Mouse (Mus musculus) right cerebral cortex, postnatal 36 days (tissue): ENCODE results near the gene Snx1.

Experiments used
- DNase-seq, 2 experiments: peaks; one replicate each; pipeline ENCODE4 v3.0.0; 2022; ENCODE audit warnings: low spot score in 2 of 2, mixed read lengths in 1 of 2

The Snx1 gene

DNA sequence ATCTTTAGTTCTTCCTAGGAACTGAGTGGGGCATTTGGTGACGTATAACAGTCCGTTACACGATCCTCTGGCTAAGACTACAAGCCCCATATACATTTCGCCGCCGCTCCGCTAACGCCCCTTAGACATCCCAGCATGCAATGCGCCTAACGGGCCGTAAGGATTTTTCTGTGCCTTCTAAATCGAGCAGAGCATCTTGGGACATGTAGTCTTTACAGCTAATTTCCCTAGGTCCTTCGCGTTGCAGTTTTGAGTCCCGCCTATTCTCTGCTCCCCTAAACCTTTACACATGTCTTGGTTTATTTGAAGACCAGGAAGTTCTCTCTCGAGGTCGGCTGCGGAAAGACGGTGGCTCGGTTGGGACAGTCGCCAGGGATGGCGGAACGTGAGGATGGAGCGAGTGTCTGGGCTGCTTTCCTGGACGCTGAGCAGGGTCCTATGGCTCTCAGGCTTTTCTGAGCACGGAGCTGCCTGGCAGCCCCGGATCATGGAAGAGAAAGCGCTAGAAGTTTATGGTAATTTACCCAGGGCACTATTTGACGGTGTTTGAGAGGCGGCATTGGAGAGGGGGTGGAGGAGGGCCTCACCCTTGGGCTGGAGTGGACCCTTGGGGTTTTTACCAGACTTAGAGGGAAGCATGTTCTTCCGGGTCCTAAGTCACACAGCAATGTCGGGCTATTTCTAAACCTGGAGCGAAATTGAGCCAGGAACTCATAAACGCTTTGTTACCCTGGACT, at the start of gene Snx1, which contains the start of gene Ciao2a:
Gene Snx1, minus strand, starts transcription at position 132 of the 737 bp plus-strand sequence.
Gene Ciao2a, plus strand, starts transcription at position 156 of the 737 bp plus-strand sequence.
- DNase-seq, result peak; percentile 92 to 95

- DNase-seq, result no peak
Measured at GRCm38 (mm10) chr9:66174985-66175384, 48.6 kb upstream of the Snx1 start.

DNA sequence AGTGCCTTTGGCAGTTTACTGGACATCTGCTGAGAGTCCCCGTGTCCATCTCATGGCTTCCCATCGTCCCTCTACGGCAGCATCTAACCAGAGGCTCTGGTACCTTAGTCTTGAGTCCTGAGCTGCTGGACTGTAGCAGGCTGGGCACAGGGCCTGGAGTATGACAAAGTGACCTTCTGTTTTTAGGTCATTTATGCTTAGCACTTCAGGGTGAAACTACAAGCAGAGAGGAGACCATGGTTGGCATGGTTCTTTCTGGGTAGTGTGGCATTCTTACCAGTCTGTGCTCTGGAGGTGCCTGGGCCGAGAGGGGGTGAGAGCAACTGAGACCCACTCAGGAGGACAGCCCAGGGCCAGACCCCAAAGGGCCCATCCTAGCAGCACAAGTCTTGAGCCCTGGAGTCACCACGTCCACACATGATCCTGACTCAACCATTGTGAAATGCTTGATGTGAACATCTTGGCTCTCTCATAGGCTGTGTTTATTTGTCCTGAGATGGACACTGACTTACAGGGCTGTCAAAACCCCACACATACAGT, 47.0 kb upstream of the Snx1 start:
- DNase-seq, result no peak

GRCm38 (mm10) chr9:66171275-66171921, 45.0 kb upstream of the Snx1 start:
- no peak for DNase-seq

DNA sequence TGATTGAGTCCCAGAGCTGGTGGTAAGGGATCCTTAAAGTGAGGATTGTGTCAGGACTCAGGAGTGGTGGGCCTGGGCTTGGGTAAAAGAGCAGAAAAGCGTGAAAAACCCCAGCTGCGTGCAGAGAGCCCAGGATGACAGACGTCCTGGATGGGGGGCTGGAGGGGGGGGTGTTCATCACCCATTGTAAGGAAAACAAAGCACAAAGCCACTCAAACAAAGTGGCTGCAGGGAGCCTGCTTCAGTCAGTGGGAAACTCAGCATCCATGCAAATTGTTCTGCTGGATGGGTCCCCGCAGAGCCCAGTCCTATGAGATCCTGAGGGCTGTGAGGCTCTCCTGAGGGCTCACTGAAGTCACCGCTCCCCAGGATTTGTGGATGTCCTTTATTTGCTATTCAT, 44.1 kb upstream of the Snx1 start:
- no peak for DNase-seq

DNA sequence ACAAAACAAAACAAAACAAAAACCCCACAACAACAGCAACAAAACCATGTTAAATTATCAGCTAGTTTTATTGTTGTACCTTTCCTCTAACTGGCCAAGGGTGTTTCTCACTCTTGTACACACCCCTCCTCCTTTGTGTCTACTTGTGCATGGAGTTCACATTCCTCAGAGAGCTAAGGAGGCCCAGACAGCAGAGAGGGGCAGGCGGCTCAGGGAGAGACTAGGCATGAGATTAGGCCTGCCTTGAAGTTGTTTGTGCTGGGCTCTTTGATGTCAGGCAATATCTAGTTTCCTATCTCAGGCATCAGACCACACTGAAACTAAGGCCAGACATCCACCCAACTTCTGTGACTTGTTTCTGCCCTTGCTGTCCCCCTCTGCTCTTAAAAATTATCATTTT, 41.8 kb upstream of the Snx1 start:
- DNase-seq, result no peak

GRCm38 (mm10) chr9:66167222-66167621, 40.8 kb upstream of the Snx1 start:
- no peak for DNase-seq

- DNase-seq, result no peak
Measured at GRCm38 (mm10) chr9:66162995-66163394, 36.6 kb upstream of the Snx1 start.

DNA sequence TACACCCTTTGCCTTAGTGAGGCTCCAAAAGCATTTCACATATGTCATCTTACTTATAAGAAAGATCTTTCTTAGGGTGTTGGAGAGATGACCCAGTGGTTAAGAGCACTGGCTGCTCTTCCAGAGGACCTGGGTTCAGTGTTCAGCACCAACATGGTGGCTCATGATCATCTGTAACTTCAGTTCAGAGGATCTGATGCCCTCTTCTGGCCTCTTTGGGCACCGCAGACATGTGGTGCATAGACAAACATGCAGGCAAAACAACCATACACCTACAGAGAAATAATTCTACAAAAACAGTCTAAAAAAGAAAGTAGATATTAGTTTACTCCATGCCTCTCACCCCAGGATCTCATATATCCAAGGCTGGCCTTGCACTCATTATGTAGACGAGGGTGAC, 33.8 kb upstream of the Snx1 start:
- no peak for DNase-seq

DNA sequence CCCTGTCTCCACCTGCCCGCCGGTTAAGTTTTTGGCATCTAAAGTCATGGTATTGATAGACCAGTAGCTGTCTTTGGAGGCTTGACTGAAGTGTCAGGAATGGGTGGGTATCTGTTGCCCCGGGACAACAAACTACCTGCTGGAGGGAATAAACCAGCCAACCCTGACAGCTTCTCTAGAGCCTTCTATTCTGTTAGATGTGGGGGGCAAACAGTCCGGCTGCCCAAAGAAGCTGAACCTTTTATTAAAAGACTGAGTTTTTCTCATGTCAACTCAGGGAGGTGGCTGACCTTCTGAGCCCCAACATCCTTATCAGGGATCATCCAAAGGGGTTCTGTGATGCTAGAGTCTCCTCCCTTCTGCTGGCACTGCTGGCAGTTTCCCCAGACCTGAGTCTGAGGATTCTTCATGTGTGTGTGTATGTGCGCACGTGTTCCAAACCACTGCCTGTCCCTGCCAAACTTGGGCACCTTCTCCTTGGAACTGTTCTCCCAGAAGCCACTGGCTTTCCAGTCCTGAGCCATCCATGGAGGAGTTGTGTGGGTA, 32.6 kb upstream of the Snx1 start:
- no peak for DNase-seq

GRCm38 (mm10) chr9:66157958-66158830, 31.8 kb upstream of the Snx1 start, which contains the start of gene Dapk2:
Gene Dapk2 (plus strand): TSS chr9:66158223.
- peak in 1 of 2 experiments; percentile 19 for DNase-seq

DNA sequence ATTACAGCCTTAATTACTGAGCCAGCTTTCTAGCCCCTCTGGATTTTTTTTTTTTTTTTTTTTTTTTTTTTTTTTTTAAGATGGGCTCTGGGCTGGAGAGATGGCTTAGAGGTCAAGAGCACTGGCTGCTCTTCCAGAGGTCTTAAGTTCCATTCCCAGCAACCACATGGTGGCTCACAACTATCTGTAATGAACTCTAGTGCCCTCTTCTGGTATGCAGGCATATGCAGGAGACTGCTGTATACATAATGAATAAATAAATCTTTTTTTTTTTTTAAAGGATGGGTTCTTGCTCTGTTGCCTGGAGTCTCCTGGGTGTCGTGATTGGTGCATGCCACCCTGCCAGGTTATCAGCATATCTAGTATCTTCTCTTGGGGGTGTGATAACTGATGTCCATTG, 29.1 kb upstream of the Snx1 start:
- DNase-seq, result no peak

GRCm38 (mm10) chr9:66154013-66154412, 27.6 kb upstream of the Snx1 start:
- no peak for DNase-seq

DNA sequence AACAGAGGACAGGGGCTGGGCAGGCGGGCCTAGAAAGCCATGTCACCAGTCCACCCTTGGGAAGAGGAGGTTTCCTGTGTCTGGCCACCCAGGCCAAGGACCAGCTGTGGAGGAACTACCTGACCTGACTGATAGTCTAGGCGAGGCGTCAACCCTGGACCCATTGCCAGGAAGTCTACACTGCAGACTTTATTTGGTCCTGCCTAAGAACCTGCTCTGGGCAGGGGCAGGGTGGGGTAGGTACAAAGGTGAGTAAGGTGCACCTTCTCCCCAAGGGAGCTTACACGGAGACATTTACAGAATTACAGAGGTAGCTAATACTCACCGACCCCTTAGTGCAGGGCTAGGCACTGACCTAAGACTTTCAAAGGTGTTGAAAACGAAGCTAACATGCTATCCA, 27.2 kb upstream of the Snx1 start:
- DNase-seq, result no peak

- DNase-seq, result no peak
Measured at GRCm38 (mm10) chr9:66152011-66152410, 25.6 kb upstream of the Snx1 start.

DNA sequence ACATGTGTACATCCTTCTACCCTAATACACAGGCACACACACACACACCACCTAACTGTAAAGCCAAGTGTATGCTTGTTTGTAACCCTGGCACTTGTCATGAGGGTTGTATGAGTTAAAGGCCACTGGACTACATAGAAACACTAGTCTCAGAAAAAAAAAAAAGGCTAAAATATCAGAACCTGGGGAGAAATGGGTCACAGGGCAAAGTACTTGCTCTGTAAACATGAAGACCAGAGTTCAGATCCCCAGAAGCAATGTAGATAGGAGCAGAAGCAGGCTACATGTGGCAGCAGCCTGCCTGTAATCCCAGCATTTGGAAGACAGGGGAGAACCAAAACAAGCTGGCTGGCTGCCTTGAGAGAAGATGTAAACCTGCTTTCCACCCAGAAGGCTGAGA, 19.8 kb upstream of the Snx1 start:
- no peak for DNase-seq

GRCm38 (mm10) chr9:66144248-66144647, 17.9 kb upstream of the Snx1 start:
- peak; percentile 37 to 48 for DNase-seq

DNA sequence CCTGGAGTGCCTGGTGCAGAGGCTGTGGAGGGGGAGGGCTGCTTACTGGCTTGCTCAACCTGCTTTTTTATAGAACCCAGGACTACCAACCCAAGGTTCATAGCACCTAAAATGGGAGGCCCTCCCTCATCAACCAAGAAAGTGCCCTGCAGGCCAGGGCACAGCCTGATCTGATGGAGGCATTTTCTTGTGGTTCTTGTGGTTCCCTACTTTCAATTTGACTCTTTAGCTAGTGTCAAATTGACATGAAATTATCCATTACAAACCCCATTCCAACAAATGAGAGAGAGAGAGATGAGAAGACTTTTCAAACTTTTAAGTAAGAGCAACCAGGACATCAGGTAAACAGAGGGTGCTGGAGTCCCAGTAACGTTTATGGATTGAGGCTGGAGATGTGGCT, 15.9 kb upstream of the Snx1 start:
- no peak for DNase-seq

DNA sequence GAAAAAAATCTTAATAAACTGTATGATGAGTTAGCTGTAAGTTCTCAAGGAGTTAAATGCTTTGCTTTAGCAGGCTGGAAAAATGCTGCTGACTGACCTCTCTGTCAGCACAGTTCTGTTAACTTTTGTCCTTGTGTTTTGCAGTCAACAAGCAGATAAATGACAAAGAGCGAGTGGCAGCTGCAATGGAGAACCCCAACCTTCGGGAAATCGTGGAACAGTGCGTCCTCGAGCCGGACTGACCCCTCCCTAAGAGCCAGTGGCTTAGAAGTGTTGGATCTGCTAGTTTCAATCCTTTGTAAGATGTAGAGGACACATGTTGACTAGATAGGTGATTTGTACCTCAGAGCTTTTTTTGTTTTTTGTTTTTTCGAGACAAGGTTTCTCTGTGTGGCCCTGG, 11.8 kb upstream of the Snx1 start:
- DNase-seq, result no peak

- no peak for DNase-seq
Measured at GRCm38 (mm10) chr9:66135967-66136366, 9.6 kb upstream of the Snx1 start.

DNA sequence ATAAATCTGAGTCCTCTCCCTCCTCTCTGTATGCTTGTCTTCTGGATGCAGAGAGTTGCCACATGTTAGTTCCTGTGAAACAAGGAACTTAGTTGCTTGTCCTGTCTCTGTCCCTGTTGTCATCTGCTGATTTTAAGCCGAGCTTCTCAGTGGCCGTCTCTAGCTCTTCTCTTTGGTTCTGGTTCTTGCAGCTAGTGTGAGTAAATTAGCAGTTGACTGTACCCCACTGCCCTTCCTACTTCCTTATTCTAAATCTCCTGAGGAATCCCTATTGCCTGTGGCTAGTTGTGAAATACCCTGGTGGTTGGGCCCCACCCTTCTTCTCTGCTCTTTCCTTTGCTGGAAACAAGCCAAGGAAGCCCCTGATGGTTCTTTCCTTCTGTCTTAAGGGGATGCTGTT, 5.1 kb upstream of the Snx1 start:
- no peak for DNase-seq

GRCm38 (mm10) chr9:66127884-66128283, 1.5 kb upstream of the Snx1 start:
- DNase-seq, result no peak
